Mouse (Mus musculus) forebrain, embryonic 13.5 days (tissue): ENCODE results near the gene Rnf144a. TPM values are rescaled to one million over a fixed set of nuclear protein-coding genes. Genes with fewer than 3 reads are reported as not detected.
"Not testable (repeated sequence)": the region's sequence is repeated elsewhere in the genome, so short reads cannot be mapped to it uniquely, and the experiment has no call there.

Experiments
- ATAC-seq: fragments of 200-750 bp; cut with Nextera tagmentation; 2 replicates; pipeline ENCODE4 v1.8.0; 2017
- H3K27ac ChIP-seq: fragments of 300-500 bp; sonication (generic); 2 replicates; pipeline ENCODE4 v1.5.1; 2015; ENCODE audit warnings: inconsistent platforms, mild to moderate bottlenecking, moderate library complexity
- H3K27me3 ChIP-seq: fragments of 300-500 bp; sonication (generic); 2 replicates; pipeline ENCODE4 v1.6.1; 2015; ENCODE audit warnings: mild to moderate bottlenecking, inconsistent platforms
- H3K36me3 ChIP-seq: fragments of 300-500 bp; sonication (generic); 2 replicates; pipeline ENCODE4 v1.6.1; 2015; ENCODE audit warnings: mild to moderate bottlenecking, inconsistent platforms; ENCODE audit not compliant: poor library complexity, severe bottlenecking
- H3K4me1 ChIP-seq: fragments of 300-500 bp; sonication (generic); 2 replicates; pipeline ENCODE4 v1.6.1; 2015; ENCODE audit warnings: inconsistent platforms
- H3K4me2 ChIP-seq: fragments of 300-500 bp; sonication (generic); 2 replicates; pipeline ENCODE4 v1.6.1; 2015; ENCODE audit warnings: inconsistent platforms, mild to moderate bottlenecking, moderate library complexity
- H3K4me3 ChIP-seq: fragments of 300-500 bp; sonication (generic); 2 replicates; pipeline ENCODE4 v1.5.1; 2015; ENCODE audit warnings: mild to moderate bottlenecking, inconsistent platforms
- H3K9ac ChIP-seq: fragments of 300-500 bp; sonication (generic); 2 replicates; pipeline ENCODE4 v1.6.1; 2015; ENCODE audit warnings: mild to moderate bottlenecking, inconsistent platforms
- H3K9me3 ChIP-seq: fragments of 300-500 bp; sonication (generic); replicated peaks from 2 replicates; pipeline ENCODE4 v1.6.1; 2016; ENCODE audit warnings: inconsistent platforms
- WGBS: fragments of 180-500 bp; shearing (Covaris S2); methylation state at CpG from one replicate; pipeline ENCODE4 v1.1.7; 2015; 5-methylcytosine and 5-hydroxymethylcytosine counted together
- microRNA-seq: library from miRNA; unstranded; fragments of <30 nt; microRNA quantifications from one replicate; pipeline ENCODE4, GENCODE M21; 2016
- polyA plus RNA-seq: library from polyadenylated mRNA; unstranded; fragments of >200 nt; fragmentation: Nextera tagmentation; extraction: Ambion mirVana; gene quantifications from 2 replicates; pipeline ENCODE4 v1.2.1, GENCODE M21; 2015

The Rnf144a gene
- polyA plus RNA-seq, 1 experiment from 2014 or later, result 36.8 TPM

GRCm38 (mm10) chr12:26299515-26300090 is 115.5 kb downstream of the Rnf144a start:
- H3K4me3 ChIP-seq, result no peak overlapping the region
- no peaks in the 10 kb centered on the region for H3K27me3 ChIP-seq
- no peaks in the 10 kb centered on the region for H3K9me3 ChIP-seq
- H3K9ac ChIP-seq, result no peak overlapping the region
- no peaks in the 10 kb centered on the region for H3K36me3 ChIP-seq
- no peak overlapping the region for H3K4me2 ChIP-seq
- H3K27ac ChIP-seq, result 0 out of 2 replicates have a peak overlapping the region, but pooled peaks have one; percentile 44
- peaks cover 12% of the 10 kb centered on the region for H3K4me1 ChIP-seq
- WGBS, result 15% methylated on average over 7 of the region's 7 CpGs
- ATAC-seq, result 0 out of 2 replicates have a peak, but pooled peaks have one; percentile 30

GRCm38 (mm10) chr12:26295995-26296394 is 119.1 kb downstream of the Rnf144a start:
- H3K27ac ChIP-seq, H3K4me2 ChIP-seq, H3K9ac ChIP-seq, H3K4me1 ChIP-seq, H3K27me3 ChIP-seq, ATAC-seq, H3K4me3 ChIP-seq, H3K36me3 ChIP-seq, H3K9me3 ChIP-seq: not testable (repeated sequence)
- 15% methylated on average over 1 of the region's 1 CpGs for WGBS

- Histone ChIP-seq H3K36me3 (no peaks in the 10 kb centered on the region), H3K4me2 (no peak overlapping the region), H3K9ac (no peak overlapping the region), H3K27me3 (no peaks in the 10 kb centered on the region), H3K27ac (no peak overlapping the region), H3K4me1 (no peaks in the 10 kb centered on the region), H3K9me3 (no peaks in the 10 kb centered on the region), H3K4me3 (no peak overlapping the region)
- 82% methylated on average over 2 of the region's 2 CpGs for WGBS
- no peak for ATAC-seq
Measured at GRCm38 (mm10) chr12:26289200-26289599, 125.9 kb downstream of the Rnf144a start.

DNA sequence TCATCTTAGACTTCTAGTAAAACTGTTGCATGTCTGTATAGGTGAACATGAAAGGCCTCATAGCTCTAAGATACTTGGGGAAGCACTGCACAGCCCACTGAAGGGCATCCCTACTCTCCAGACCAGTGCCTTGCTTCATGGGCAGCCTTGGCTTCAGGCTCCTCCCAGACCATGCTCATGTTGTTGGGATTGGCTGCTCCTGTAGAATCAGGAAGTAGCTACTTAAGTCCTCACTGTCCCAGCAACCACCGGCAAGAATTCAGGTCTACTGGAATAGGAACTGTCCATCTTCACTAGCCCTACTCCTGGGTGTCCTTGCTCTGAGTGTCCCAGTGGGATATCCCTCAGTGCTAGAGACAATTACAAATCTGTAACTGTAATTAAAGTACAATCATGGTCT is 126.7 kb downstream of the Rnf144a start:
- WGBS, result 83% methylated on average over 1 of the region's 1 CpGs
- Histone ChIP-seq H3K27me3 (no peaks in the 10 kb centered on the region), H3K36me3 (no peaks in the 10 kb centered on the region), H3K4me2 (no peak overlapping the region), H3K9ac (no peak overlapping the region), H3K4me3 (no peak overlapping the region), H3K27ac (no peak overlapping the region), H3K4me1 (no peaks in the 10 kb centered on the region), H3K9me3 (no peaks in the 10 kb centered on the region)
- ATAC-seq, result no peak

DNA sequence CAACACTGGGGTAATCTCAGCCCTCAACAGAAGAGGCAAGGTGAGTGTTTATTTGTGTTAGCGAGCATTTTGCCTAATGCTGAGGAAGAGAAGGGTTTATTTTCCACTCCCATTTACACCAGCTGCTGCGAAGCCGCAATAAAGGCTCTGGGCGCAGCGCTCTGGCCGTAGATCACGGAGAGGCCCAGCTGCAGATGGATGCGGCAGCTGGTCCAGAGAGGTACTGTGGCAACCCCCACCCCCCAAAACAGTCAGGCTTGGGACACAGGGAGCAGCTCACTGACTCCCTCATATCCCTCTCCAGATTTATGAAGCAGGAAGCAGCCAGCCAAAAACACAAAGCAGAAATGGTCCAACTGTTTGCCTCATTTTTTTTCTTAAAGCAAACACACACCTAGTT is 129.1 kb downstream of the Rnf144a start:
- no peak overlapping the region for H3K27ac ChIP-seq
- H3K9ac ChIP-seq, result no peak overlapping the region
- H3K4me3 ChIP-seq, result no peak overlapping the region
- H3K27me3 ChIP-seq, result no peaks in the 10 kb centered on the region
- H3K4me1 ChIP-seq, result no peaks in the 10 kb centered on the region
- 87% methylated on average over 8 of the region's 8 CpGs for WGBS
- no peak for ATAC-seq
- H3K36me3 ChIP-seq, result no peaks in the 10 kb centered on the region
- no peak overlapping the region for H3K4me2 ChIP-seq
- H3K9me3 ChIP-seq, result no peaks in the 10 kb centered on the region

DNA sequence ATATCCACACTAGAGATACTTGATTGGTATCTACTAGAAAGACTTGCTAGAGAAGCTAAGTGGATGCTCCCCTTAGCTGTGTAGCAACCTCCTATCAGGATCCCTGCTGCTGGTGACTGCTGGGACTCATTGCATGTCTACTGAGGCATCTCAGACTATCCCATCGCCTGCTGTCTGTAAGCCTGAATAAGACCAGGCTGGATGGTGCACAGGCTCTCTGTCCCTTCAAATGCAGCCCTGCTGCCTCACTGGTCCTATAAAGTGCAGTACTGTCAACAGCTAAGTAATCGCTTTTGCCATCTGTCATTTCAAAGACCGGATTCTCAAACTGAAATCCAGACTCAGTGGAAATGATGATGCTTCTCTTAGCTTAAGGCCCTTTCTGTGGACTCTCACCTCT is 129.6 kb downstream of the Rnf144a start:
- 91% methylated on average over 3 of the region's 3 CpGs for WGBS
- ATAC-seq, result no peak
- Histone ChIP-seq H3K4me2 (no peak overlapping the region), H3K9ac (no peak overlapping the region), H3K9me3 (no peaks in the 10 kb centered on the region), H3K27me3 (no peaks in the 10 kb centered on the region), H3K4me3 (no peak overlapping the region), H3K4me1 (no peaks in the 10 kb centered on the region), H3K36me3 (no peaks in the 10 kb centered on the region), H3K27ac (no peak overlapping the region)

DNA sequence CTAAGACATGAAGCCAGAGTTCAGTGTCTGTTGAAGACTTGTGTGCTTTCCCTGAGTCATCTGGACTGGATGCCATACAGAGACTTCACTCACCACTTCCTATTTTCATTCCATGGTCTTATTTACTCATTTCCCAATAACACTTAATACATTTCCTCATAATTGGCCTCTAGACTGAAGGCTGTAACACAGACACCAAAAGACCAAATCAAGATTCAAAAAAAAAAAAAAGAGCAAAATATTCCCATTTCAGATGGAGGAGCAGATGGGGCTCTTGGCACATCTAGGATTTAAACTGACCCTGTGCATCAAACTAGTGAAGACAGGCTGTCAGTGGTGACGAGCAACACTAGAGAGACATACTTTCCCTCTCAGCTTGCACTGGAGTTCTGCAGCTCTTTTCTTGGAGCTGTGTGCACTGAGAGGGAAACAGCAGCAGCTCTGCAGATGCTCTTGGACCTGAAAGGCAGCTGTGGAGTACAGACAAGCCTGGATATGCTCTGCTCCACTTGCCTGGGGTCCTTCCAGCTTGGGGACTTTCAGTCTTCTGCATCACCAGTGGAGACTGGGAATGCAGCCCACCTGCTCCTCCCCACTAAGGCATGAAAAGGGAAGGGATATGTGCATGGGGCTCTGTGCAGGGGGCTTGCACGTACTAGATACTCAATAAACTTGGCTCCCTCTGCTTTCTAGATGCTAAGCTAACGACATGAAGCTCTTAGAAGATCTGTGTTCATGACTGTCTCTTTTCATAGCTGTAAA is 134.2 kb downstream of the Rnf144a start:
- WGBS, result 73% methylated on average over 3 of the region's 3 CpGs
- H3K36me3 ChIP-seq, result no peaks in the 10 kb centered on the region
- no peaks in the 10 kb centered on the region for H3K27me3 ChIP-seq
- peak; percentile 24; the same call in 1 of the 2 replicates for ATAC-seq
- no peaks in the 10 kb centered on the region for H3K9me3 ChIP-seq
- H3K27ac ChIP-seq, result no peak overlapping the region
- no peak overlapping the region for H3K4me2 ChIP-seq
- H3K4me1 ChIP-seq, result peaks cover 6% of the 10 kb centered on the region
- no peak overlapping the region for H3K9ac ChIP-seq
- H3K4me3 ChIP-seq, result no peak overlapping the region

DNA sequence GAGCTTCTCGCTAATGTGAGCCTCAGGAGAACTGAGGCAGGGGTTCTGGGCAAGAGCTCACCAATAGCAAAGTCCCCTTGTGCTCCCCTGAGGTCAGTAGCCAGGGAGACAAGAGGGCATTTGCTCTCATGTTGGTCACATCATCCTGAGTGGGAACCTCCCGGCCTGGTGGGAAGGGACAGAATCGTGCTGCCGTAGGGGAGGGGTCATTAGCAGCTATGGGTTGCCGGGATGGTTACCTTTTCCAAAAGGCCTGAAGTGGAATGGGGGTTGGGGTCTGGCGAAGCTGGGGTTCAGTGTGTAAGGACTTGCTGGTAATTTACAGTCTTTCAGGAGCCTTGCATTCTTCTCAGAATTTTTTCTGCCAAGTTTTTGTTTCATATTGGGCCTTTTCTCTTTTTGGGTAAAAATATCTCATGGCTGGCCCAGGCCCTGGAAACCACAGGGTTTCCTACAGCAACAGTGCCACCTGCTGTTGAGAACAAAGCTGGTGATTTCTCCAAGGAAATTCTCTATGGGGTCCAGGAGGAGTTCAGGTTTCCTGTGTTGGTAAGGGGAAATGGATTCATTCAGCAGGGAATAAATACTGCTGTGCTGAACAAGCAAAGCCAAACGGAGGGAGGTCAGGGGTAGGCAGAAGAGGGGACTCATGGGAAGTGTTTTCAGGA is 137.9 kb downstream of the Rnf144a start:
- 27% methylated on average over 7 of the region's 7 CpGs for WGBS

GRCm38 (mm10) chr12:26276556-26276955 is 138.5 kb downstream of the Rnf144a start:
- Histone ChIP-seq H3K4me1 (peaks cover 6% of the 10 kb centered on the region), H3K36me3 (no peaks in the 10 kb centered on the region), H3K27ac (no peak overlapping the region), H3K4me2 (peak overlapping the region; percentile 18; the same call in 1 of the 2 replicates), H3K4me3 (no peak overlapping the region), H3K9me3 (no peaks in the 10 kb centered on the region), H3K27me3 (no peaks in the 10 kb centered on the region), H3K9ac (no peak overlapping the region)
- ATAC-seq, result peak; percentile 36; the same call in 1 of the 2 replicates
- WGBS, result 68% methylated on average over 2 of the region's 2 CpGs

More for the DNA sequence above, 137.9 kb downstream of the Rnf144a start:
- peak; percentile 77 for ATAC-seq
- Histone ChIP-seq H3K27ac (no peak overlapping the region), H3K27me3 (no peaks in the 10 kb centered on the region), H3K9me3 (no peaks in the 10 kb centered on the region), H3K36me3 (no peaks in the 10 kb centered on the region), H3K9ac (no peak overlapping the region), H3K4me2 (peak overlapping the region; percentile 18; the same call in 1 of the 2 replicates), H3K4me3 (no peak overlapping the region), H3K4me1 (peaks cover 6% of the 10 kb centered on the region)

Small RNAs within 50 kb of the gene (microRNA-seq; reads per million reads assigned to microRNA genes)
- 5.6 reads per million, percentile 16 among the genes with 10 or more reads in this experiment for gene Mir6538

Other genes with a start within 250 kb of the Rnf144a start
- gene Rsad2, start 41.2 kb upstream of the Rnf144a start, polyA plus RNA-seq, result 0.28 and 0.63 TPM in 2 replicates
- gene Cmpk2, start 54.0 kb upstream of the Rnf144a start, polyA plus RNA-seq, result 5.9 and 6.4 TPM in 2 replicates